Mouse (Mus musculus) CD4-positive, CD25-positive, alpha-beta regulatory T cell, adult 9 weeks (primary cell): ENCODE results near the gene Pdia4. TPM values are rescaled to one million over a fixed set of nuclear protein-coding genes. Genes with fewer than 3 reads are reported as not detected.

ENCODE experiments used
- polyA plus RNA-seq: library from polyadenylated mRNA; unstranded; fragments of 100-300 nt; shearing (Covaris generic); gene quantifications from one replicate; pipeline ENCODE4 v1.2.1, GENCODE M21; 2017

The Pdia4 gene
- 160 TPM for polyA plus RNA-seq

DNA sequence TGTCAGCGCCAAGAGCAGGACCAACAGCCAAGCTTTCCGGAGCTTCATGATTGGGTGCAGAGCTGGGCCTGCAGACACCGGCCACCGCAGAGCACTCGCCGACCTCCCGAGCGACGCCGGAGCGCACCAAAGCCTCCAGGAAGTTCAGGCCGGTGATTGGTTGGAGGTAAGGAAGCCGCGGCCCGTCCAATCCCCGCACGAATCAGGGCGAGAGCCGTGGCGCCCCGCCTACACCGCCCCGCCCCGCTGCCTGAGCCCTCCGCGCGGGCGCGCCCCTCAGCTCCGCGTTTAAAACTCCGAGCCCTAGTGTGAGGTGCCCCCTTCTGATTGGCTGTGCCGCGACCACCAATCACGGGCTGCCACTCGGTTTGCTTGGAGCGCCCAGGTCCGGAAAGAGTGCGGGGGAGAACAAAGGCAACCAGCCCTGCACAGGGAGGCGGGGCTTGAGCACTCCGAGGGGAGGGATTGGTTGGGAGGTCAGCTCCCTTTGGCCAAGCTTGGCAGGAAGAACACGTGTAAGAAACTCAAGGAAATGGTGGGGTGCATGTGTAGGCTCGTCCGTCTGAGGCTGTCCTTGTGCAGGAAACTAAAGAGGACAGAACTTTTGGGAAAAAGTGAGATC is at the start of gene Pdia4:
Gene Pdia4 (minus strand): TSS at position 174 of the 622 bp plus-strand sequence.

DNA sequence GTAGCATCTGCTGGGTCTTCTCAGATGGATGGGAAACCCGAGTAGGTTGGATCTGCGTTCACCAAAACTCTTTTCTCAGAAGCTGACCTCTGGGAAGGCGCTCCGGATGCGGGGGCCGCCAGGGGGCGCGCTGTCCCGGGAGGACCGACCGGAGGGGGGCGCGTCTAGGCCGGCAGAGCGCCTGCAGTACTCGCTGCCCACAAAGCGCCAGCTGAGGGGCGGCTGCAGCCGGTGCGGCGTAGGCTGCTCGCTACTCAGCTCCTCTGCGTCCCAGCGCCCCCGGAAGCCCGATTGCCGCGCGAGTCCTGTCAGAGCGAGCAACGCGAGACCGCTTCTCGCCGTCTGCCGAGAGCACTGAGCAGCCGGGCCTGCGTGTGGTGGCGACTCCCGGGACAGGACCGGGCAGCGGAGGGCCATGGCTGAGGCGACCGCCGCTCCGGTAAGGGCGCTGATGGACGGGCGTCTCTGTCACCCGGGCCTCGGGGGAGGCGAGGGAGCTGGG is 22.3 kb upstream of the Pdia4 start, which contains the start of gene Zfp398:
Gene Zfp398 (plus strand): TSS at position 180 of the 502 bp plus-strand sequence.

DNA sequence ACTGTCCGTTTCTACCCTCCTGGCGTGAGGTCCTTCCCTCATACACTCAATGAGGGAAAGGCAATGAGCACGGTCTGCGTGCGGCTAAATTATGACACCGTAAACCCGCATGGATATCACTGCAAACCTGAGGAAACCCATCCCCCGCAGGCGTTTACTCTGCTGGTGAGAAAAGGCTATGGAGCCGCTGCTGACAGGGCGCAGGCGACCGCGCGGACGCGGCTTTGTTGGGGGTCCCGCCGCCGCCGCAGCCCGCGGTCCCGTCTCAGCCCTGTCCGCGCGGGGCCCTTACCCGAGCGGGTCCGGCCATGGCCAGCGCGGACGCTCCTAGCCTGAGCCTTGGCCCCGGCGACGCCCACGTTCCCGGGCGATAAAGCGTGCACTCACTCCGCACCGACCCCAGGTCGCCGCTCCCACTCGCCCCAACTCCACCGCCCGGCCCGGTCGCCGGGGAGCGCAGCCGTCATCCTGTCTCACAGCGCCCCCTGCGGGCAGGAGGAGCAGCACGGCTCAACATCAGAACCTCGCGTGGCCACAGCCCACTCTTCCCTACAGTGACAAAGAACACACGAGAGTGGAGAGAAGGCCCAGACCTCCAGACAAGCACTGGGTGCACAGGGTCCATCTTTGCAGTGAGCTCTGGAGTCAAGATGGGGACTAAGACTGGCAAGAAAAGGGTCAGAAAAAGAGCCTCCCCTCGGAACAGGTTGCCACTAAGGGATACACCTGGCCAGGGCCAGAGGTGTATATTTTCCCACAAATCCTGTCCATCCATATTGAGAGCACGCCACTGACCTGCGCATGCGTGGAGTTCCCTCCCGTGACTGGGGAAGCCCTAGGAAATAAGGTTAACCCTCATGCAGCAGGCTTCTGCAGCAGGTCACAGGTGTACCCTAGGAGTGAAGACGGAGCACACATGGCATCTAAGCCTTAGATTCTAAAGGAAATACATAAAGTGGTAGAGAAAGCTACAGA is 17.2 kb upstream of the Pdia4 start, which contains the start of gene Zfp786:
Gene Zfp786 (minus strand): TSS at position 764 of the 975 bp plus-strand sequence.

Other genes starting within 250 kb of the Pdia4 start
- gene Ezh2, start 218.1 kb downstream of the Pdia4 start, polyA plus RNA-seq, result 27.2 TPM
- not detected for gene Zfp786, start 17.4 kb upstream of the Pdia4 start, polyA plus RNA-seq
- gene Zfp398, start 22.2 kb upstream of the Pdia4 start, polyA plus RNA-seq, result 20.6 TPM
- gene Zfp282, start 63.8 kb upstream of the Pdia4 start, polyA plus RNA-seq, result 3.5 TPM
- gene Zfp212, start 107.0 kb upstream of the Pdia4 start, polyA plus RNA-seq, result 22.8 TPM
- gene Zfp956, start 140.0 kb upstream of the Pdia4 start, polyA plus RNA-seq, result 31.4 TPM
- gene Zfp777, start 235.5 kb upstream of the Pdia4 start, polyA plus RNA-seq, result 1.9 TPM